Mouse (Mus musculus) embryonic facial prominence, embryonic 12.5 days (tissue): ENCODE data around the gene Peak1. TPM values are rescaled to one million over a fixed set of nuclear protein-coding genes. Genes with fewer than 3 reads are reported as not detected.

Experiments
- ATAC-seq: fragments of 200-750 bp; cut with Nextera tagmentation; 2 replicates; pipeline ENCODE4 v1.8.0; 2017; ENCODE audit not compliant: insufficient number of reproducible peaks, insufficient read depth, low FRiP score, low TSS enrichment
- H3K27ac ChIP-seq: fragments of 300-500 bp; sonication (generic); 2 replicates; pipeline ENCODE4 v1.5.1; 2016; ENCODE audit warnings: mild to moderate bottlenecking
- H3K27me3 ChIP-seq: fragments of 300-500 bp; sonication (generic); 2 replicates; pipeline ENCODE4 v1.6.1; 2016; ENCODE audit warnings: mild to moderate bottlenecking, moderate library complexity
- H3K36me3 ChIP-seq: fragments of 300-500 bp; sonication (generic); 2 replicates; pipeline ENCODE4 v1.6.1; 2016; ENCODE audit warnings: mild to moderate bottlenecking
- H3K4me1 ChIP-seq: fragments of 300-500 bp; sonication (generic); 2 replicates; pipeline ENCODE4 v1.6.1; 2016
- H3K4me2 ChIP-seq: fragments of 300-500 bp; sonication (generic); replicated peaks from 2 replicates; pipeline ENCODE4 v1.6.1; 2016; ENCODE audit warnings: mild to moderate bottlenecking, moderate library complexity
- H3K4me3 ChIP-seq: fragments of 300-500 bp; sonication (generic); 2 replicates; pipeline ENCODE4 v1.5.1; 2016; ENCODE audit warnings: mild to moderate bottlenecking
- H3K9ac ChIP-seq: fragments of 300-500 bp; sonication (generic); 2 replicates; pipeline ENCODE4 v1.6.1; 2016; ENCODE audit warnings: mild to moderate bottlenecking, moderate library complexity
- H3K9me3 ChIP-seq: fragments of 300-500 bp; sonication (generic); 2 replicates; pipeline ENCODE4 v1.6.1; 2016; ENCODE audit warnings: mild to moderate bottlenecking, moderate library complexity
- WGBS: fragments of 180-500 bp; shearing (Covaris S2); methylation state at CpG from one replicate; pipeline ENCODE4 v1.1.7; 2016; 5-methylcytosine and 5-hydroxymethylcytosine counted together
- polyA plus RNA-seq: library from polyadenylated mRNA; unstranded; fragments of >200 nt; fragmentation: Nextera tagmentation; extraction: Ambion mirVana; gene quantifications from 2 replicates; pipeline ENCODE4 v1.2.1, GENCODE M21; 2016

Peak1 gene
- polyA plus RNA-seq, 1 experiment from 2014 or later = 12.0 TPM

DNA sequence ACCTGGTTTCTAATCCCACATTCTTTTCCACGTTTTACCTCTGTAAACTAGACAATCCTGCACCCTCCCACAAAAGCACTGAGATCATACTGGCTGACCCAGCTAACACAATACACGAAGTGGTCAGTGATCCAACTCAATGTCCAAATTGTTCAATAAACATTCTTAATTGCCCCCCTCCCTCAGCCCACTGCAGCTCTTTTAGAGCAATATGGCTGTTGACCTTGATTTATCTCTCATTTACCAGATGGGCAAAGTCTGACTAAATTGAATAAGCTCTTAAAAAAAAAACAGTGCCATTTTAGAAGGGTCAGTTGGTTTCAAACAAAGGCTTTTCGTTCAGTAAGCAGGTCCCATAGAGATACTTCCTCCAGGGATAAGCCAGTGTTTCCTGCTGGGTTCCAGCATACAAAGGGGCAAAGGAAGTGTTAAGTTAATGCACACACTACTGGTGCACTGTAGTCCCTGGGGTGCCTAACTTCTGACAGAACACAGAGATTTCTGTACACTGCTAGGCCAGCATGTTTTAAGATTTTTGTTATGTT is 114.9 kb downstream of the Peak1 start:
- no peak overlapping the region for H3K27ac ChIP-seq
- H3K36me3 ChIP-seq = no peaks in the 10 kb centered on the region
- H3K27me3 ChIP-seq = no peaks in the 10 kb centered on the region
- no peak overlapping the region for H3K9ac ChIP-seq
- H3K4me1 ChIP-seq = peaks cover 4% of the 10 kb centered on the region; the same call in 1 of the 2 replicates
- no peak overlapping the region for H3K4me2 ChIP-seq
- H3K9me3 ChIP-seq = no peaks in the 10 kb centered on the region
- no peak for ATAC-seq
- WGBS = 35% methylated on average over 3 of the region's 3 CpGs
- H3K4me3 ChIP-seq = no peak overlapping the region

GRCm38 (mm10) chr9:56290019-56290418 is 127.8 kb downstream of the Peak1 start:
- Histone ChIP-seq H3K27me3 (no peaks in the 10 kb centered on the region), H3K4me2 (no peak overlapping the region), H3K36me3 (no peaks in the 10 kb centered on the region), H3K27ac (no peak overlapping the region), H3K9me3 (no peaks in the 10 kb centered on the region), H3K4me3 (no peak overlapping the region), H3K4me1 (no peaks in the 10 kb centered on the region), H3K9ac (no peak overlapping the region)
- no peak for ATAC-seq
- 96% methylated on average over 2 of the region's 2 CpGs for WGBS

GRCm38 (mm10) chr9:56282481-56282880 is 135.4 kb downstream of the Peak1 start:
- Histone ChIP-seq H3K27me3 (no peaks in the 10 kb centered on the region), H3K9me3 (no peaks in the 10 kb centered on the region), H3K27ac (no peak overlapping the region), H3K36me3 (no peaks in the 10 kb centered on the region), H3K4me2 (no peak overlapping the region), H3K4me3 (no peak overlapping the region), H3K4me1 (no peaks in the 10 kb centered on the region), H3K9ac (no peak overlapping the region)
- WGBS = 79% methylated on average over 5 of the region's 5 CpGs
- no peak for ATAC-seq

GRCm38 (mm10) chr9:56273576-56273975 is 144.3 kb downstream of the Peak1 start:
- H3K4me1 ChIP-seq = no peaks in the 10 kb centered on the region
- H3K9ac ChIP-seq = no peak overlapping the region
- H3K4me2 ChIP-seq = no peak overlapping the region
- H3K9me3 ChIP-seq = no peaks in the 10 kb centered on the region
- H3K27me3 ChIP-seq = no peaks in the 10 kb centered on the region
- H3K36me3 ChIP-seq = no peaks in the 10 kb centered on the region
- 85% methylated on average over 3 of the region's 3 CpGs for WGBS
- no peak overlapping the region for H3K27ac ChIP-seq
- H3K4me3 ChIP-seq = no peak overlapping the region
- no peak for ATAC-seq

DNA sequence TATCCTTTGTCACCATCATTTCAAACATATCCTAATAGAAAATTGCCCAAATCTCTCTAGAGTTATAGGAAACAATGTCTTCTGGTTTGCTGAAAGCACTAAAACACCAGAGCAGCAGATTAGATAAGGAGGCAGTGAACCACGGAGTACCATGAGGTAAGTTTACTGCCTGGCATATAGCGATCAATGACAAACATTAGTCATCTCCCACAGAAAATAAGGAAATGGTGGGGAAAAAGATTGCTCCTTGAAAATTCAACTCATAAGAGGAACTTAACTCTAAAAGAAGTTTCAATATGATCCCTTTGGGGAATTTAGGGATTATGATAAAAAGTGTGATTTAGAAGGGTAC is 145.6 kb downstream of the Peak1 start:
- no peak for ATAC-seq
- H3K36me3 ChIP-seq = no peaks in the 10 kb centered on the region
- H3K4me2 ChIP-seq = no peak overlapping the region
- no peak overlapping the region for H3K9ac ChIP-seq
- no peak overlapping the region for H3K4me3 ChIP-seq
- H3K9me3 ChIP-seq = no peaks in the 10 kb centered on the region
- 90% methylated on average over 2 of the region's 2 CpGs for WGBS
- H3K4me1 ChIP-seq = no peaks in the 10 kb centered on the region
- no peak overlapping the region for H3K27ac ChIP-seq
- no peaks in the 10 kb centered on the region for H3K27me3 ChIP-seq

DNA sequence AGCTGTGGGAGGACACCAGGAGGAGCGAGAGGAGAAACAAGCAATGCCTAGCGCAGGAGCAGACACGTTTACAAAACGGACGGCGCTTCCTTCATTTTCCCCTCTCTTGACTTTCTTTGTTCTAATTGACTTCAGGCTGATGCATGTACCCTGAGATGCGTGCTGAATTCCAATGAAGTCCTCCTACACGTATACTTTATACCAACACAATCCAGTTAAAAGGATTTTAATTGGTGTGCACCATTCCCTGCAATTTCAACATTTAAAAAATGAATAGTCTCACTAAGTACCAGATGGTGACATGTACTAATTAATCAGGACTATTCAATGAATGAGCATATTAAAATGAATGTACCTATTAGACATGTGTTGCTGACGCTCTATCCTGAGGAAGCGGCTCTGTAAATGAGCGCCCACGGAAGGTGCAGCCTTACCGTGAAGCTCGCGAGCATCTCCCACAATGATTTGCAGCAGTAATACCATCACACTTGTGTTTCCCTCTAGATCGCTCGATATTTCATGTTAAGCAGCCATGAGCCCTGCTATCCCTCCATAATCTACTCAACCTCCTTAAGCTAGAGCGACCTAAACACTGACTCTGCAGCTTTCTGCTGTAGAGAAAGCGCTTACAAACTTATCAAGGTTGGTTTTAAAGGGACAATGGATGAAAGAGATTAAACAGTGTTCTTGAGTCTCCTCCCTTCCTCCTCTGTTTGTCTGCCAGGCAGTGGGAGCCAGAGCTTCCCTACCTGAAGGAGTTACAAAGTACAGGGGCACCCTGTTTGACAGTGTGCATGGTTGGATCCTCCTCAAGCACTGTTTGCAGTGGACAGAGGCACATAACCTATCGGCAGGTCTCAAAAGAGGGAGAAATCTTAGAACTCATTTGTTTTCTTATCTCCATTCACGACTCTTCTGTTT is 146.3 kb downstream of the Peak1 start:
- Histone ChIP-seq H3K27ac (no peak overlapping the region), H3K9me3 (no peaks in the 10 kb centered on the region), H3K27me3 (no peaks in the 10 kb centered on the region), H3K4me1 (no peaks in the 10 kb centered on the region), H3K9ac (no peak overlapping the region), H3K36me3 (no peaks in the 10 kb centered on the region), H3K4me3 (no peak overlapping the region), H3K4me2 (no peak overlapping the region)
- no peak for ATAC-seq
- 87% methylated on average over 21 of the region's 21 CpGs for WGBS

- Histone ChIP-seq H3K9me3 (no peaks in the 10 kb centered on the region), H3K9ac (no peak overlapping the region), H3K4me3 (no peak overlapping the region), H3K36me3 (no peaks in the 10 kb centered on the region), H3K4me2 (no peak overlapping the region), H3K27ac (no peak overlapping the region), H3K4me1 (peaks cover 3% of the 10 kb centered on the region; the same call in 1 of the 2 replicates), H3K27me3 (no peaks in the 10 kb centered on the region)
- ATAC-seq = no peak
- WGBS = 74% methylated on average over 3 of the region's 3 CpGs
These were observed 148.8 kb downstream of the Peak1 start for GRCm38 (mm10) chr9:56269101-56269500.

DNA sequence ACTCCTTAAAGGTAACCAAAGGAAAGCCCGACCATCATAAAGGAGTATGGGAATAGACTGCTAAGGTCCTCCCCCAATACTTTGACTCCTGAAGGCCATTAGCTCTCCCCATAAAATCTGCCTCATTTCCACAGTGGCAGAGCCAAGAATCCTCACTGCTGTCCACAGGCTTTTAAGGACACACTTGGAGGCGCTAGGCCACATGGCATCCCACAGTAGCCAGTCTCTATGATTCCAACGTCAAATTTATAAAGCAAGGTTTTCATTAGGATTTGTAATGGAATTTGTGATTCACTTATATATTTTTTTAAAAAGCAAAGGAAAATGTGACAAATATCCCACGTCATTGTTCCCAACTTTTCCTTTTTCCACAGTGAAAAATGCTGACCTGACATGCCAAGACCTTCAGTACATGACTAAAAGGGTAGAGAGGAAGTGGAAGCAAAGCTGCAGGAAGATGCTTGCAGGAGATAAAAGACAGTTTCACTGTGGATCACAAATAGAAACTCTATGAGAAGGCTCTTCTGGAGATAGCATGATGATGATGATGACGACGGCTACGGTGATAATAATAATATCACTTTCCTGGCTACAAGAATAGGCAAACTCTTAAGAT is 151.6 kb downstream of the Peak1 start:
- 90% methylated on average over 7 of the region's 7 CpGs for WGBS
- no peak for ATAC-seq
- no peaks in the 10 kb centered on the region for H3K9me3 ChIP-seq

DNA sequence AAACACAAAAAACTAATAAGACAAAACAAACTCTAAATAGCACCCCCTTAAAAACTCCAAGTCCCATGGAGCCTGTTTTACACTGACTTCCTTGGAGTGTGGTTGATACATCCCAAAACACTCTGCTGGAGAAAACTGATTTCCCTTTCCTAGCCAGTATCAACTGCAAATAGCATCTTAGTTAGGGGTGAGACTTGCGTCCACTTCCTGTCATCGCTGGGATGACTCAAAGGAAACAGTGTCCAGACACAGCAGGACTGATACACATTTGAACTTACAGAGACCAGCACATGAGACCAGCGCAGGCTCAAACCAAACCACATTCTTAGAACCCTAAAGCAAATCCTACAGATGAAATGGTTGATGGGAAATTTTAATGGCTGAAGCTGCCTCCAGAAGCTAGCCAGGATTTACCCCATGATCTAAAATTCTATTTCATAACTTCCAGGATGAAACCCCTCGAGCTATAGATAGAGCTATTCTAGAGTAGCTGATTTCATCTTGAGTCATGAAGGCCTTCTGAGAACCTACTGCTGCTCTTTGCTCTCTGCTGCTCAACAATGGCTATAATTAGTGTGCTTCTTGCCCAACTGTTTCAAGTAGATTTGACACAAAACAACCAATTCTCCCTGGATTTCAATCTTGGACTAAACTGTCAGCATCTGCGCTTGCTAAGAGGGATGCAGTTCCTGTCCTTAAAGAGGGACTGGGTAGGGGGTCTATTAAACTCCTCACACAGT is 152.2 kb downstream of the Peak1 start:
- no peak overlapping the region for H3K4me3 ChIP-seq
- ATAC-seq = no peak
- no peaks in the 10 kb centered on the region for H3K27me3 ChIP-seq
- 82% methylated on average over 5 of the region's 5 CpGs for WGBS
- H3K4me1 ChIP-seq = peaks cover 3% of the 10 kb centered on the region; the same call in 1 of the 2 replicates
- H3K4me2 ChIP-seq = no peak overlapping the region
- no peak overlapping the region for H3K9ac ChIP-seq
- peaks cover under 1% of the 10 kb centered on the region for H3K9me3 ChIP-seq
- no peaks in the 10 kb centered on the region for H3K36me3 ChIP-seq
- H3K27ac ChIP-seq = no peak overlapping the region

More for the DNA sequence above, 151.6 kb downstream of the Peak1 start:
- H3K27me3 ChIP-seq = no peaks in the 10 kb centered on the region
- H3K4me3 ChIP-seq = no peak overlapping the region
- no peaks in the 10 kb centered on the region for H3K36me3 ChIP-seq
- H3K4me2 ChIP-seq = no peak overlapping the region
- H3K9ac ChIP-seq = no peak overlapping the region
- peaks cover 3% of the 10 kb centered on the region; the same call in 1 of the 2 replicates for H3K4me1 ChIP-seq
- H3K27ac ChIP-seq = no peak overlapping the region

GRCm38 (mm10) chr9:56265022-56265360 is 152.9 kb downstream of the Peak1 start:
- Histone ChIP-seq H3K9ac (no peak overlapping the region), H3K27me3 (no peaks in the 10 kb centered on the region), H3K27ac (no peak overlapping the region), H3K9me3 (peaks cover 6% of the 10 kb centered on the region), H3K36me3 (peaks cover 3% of the 10 kb centered on the region; the same call in 1 of the 2 replicates), H3K4me3 (no peak overlapping the region), H3K4me1 (peaks cover 3% of the 10 kb centered on the region; the same call in 1 of the 2 replicates), H3K4me2 (no peak overlapping the region)
- ATAC-seq = no peak
- 51% methylated on average over 8 of the region's 8 CpGs for WGBS

GRCm38 (mm10) chr9:56264308-56265021 is 153.4 kb downstream of the Peak1 start:
- Histone ChIP-seq H3K27me3 (no peaks in the 10 kb centered on the region), H3K36me3 (peaks cover 3% of the 10 kb centered on the region; the same call in 1 of the 2 replicates), H3K4me2 (no peak overlapping the region), H3K4me1 (peaks cover 3% of the 10 kb centered on the region; the same call in 1 of the 2 replicates), H3K9me3 (peaks cover 6% of the 10 kb centered on the region), H3K9ac (no peak overlapping the region), H3K27ac (no peak overlapping the region), H3K4me3 (no peak overlapping the region)
- 51% methylated on average over 7 of the region's 7 CpGs for WGBS
- no peak for ATAC-seq
